Mouse (Mus musculus) cerebellum, adult 18-20 months (tissue): ENCODE measurements around the gene Gpn2.

Experiments used
- DNase-seq, 2 experiments: peaks; one replicate each; pipeline ENCODE4 v3.0.0; 2021

The Gpn2 gene

DNA sequence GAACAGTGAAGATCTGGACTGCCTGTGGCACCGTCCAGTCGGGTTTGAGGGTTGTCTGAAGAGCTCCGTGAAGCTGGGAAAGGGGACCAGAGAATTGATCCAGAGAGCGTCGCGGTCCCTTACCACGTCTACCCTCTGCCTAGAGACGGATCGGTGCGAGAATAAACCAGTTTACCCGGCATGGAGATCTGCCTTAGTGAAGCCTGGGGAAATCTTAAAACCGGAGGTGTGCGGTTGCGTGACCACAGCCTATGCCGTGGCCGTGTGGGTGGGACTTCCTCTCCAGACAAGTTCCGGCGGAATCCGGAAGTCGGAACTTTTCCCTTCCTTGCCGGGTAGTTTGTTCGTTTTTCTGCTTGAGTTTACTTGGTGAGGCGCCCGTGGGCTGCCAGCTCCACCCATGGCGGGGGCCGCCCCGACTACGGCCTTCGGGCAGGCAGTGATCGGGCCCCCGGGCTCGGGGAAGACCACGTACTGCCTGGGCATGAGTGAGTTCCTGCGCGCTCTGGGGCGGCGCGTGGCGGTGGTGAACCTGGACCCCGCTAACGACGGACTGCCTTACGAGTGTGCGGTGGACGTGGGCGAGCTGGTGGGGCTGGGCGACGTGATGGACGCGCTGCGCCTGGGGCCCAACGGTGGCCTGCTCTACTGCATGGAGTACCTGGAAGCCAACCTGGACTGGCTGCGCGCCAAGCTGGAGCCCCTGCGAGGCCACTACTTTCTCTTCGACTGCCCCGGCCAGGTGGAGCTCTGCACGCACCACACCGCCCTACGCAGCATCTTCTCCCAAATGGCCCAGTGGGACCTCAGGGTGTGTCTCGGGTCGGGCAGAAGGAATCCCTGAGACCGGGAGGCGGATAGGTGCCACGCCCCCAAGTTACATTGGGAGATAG lies at the start of gene Gpn2:
Gene Gpn2, plus strand, starts transcription at position 304 of the 893 bp plus-strand sequence.
- DNase-seq: peak; percentile 79 to 87

DNA sequence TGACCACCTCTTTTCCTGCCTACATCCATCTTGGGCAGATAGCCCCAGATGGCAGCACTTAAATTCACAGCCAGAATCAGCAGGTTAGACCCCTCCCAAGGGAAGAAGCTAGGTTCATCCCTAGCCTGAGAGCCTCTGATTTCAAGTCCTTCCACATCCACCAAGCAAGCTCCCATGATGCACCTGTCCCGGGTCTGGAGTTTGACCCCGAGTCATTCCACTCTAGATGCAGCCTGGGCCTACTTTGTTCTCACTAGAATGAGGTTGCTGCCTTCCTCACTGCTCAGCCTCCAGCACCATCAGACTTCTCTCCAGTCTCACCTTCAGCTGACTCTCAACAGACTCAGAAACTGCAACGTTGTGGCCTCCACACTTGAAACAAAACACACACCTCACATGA lies 48.1 kb upstream of the Gpn2 start:
- DNase-seq: no peak

DNA sequence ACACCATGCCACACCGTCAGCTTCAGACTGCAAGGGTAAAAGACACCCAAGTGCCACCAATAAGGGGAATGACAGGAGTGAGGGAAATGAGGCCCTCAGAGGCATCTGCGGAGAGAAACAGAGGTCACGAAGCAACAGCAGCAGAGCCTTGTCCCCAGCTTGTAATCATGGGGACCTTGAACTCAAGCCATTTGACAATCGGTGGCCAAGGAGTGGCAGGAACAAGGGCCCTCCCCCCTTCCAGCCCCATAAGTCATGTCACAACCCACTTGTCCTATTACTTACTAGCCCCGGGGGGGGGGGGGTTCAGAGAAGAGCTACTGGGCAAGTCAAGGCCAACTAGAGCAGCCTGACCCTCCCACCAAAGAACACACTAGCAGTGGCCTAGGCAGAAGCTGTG lies 47.5 kb upstream of the Gpn2 start:
- no peak for DNase-seq

DNA sequence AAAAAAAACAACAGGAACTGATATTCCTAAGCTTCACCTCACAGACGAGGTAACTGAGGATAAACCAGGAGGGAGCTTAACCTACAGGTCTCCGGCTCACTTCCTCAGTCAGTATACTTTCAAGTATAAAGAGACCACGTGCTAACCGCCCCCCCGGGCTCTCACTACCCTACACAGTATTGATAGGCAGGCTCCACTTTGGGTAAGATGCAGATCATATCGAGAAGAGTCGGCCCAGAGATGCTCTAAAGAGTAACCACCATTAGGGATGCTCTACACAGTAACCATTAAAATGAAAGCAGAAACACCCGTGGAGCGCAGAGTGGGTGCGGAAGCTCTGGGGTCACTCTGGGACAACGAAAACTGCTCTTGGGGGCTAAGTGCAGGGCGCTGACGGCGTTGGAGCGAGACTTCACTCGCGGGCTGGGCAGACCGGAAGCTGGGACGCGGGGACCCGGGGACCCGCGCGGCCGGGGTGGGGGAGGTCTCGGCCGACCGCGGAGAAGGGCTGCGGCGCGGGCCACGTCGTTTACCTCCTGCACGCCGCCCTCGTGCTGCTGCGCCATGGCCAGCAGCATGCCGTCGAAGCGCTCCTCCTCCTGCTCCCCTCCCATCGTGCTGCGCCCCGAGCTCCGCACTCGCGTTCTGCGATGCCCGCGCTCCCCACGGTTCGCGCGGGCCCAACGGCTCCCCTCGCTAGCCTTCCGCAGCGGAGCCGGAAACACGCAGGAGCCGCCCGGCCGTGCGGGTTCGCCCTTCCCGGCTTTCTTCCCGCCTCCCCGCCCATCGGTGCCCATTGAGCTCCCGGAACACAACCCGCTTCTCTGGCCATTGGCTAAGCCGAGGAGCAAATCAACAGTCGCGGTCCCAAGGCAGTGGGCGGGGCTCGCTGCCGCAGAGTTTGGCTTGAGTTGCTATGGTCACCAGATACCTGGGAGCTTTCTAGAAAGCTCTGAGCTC lies 38.6 kb upstream of the Gpn2 start, which contains the start of gene Nudc:
Gene Nudc, minus strand, starts transcription at position 725 of the 960 bp plus-strand sequence.
- DNase-seq: peak; percentile 96 to 99

GRCm38 (mm10) chr4:133552029-133552428 lies 32.1 kb upstream of the Gpn2 start:
- no peak for DNase-seq

DNA sequence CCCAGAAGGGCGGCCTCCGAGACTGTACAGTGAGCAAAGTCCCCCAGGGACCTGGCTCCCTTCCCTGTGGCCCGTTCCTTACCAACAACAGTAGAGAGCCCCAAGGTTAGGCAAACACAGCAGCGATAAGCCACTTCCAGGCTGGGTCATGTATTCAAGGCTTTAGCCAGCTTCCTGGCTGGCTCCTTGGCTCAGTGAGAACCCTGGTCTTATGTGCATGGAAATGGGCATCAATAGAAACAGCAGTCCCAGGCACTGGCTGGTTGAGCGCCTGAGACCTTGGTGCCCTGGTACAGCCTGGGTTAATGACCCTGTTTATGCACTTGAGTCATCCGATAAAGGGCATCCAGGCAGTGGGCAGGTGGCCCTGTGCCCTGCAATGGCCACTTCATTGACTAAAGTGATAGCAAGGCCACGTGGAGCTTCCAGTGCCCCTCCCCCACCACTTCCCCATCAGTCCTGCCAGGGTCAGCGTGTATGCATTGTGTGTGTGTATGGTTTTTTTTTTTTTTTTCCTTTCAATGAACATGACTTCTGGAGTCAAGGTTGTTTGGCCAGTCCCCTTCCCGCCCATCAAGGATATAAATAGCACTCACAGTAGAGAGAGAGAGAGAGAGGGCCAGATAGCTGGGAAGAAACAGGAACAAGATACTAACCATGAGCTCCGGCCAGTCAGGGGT lies 31.3 kb upstream of the Gpn2 start, which contains the start of gene Nr0b2:
Gene Nr0b2, plus strand, starts transcription at position 609 of the 680 bp plus-strand sequence.
- DNase-seq: peak in 1 of 2 experiments; percentile 28

DNA sequence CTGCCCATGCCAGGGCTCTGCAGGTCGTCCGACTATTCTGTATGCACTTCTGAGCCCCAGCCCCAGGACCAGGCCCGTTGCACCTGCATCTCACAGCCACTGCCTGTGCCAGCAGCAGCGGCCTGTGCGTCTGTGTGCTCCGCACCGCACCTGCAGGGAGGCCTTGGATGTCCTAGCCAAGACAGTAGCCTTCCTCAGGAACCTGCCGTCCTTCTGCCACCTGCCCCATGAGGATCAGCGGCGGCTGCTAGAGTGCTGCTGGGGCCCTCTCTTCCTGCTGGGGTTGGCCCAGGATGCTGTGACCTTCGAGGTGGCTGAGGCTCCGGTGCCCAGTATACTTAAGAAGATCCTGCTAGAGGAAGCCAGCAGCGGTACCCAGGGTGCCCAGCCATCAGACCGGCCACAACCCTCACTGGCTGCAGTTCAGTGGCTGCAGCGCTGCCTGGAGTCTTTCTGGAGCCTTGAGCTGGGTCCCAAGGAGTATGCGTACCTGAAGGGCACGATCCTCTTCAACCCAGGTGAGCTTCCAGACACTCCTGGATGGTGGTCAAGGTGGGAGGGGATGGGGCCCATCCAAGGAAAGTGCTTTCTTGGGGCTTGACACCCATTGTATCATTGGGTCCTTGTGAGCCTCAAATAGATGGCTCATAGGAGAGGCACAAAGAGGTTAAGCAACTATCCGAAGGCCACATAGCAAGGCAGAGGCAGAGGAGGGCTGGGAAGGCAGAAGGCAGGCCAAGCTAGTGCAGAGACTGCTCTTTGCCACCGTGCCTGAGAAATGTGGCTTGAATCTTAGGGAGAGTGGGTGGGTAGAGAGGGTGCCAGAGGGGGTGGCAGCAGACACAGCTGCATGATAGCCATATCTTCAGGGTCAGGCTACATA lies 30.5 kb upstream of the Gpn2 start:
- peak; percentile 22 to 50 for DNase-seq

DNA sequence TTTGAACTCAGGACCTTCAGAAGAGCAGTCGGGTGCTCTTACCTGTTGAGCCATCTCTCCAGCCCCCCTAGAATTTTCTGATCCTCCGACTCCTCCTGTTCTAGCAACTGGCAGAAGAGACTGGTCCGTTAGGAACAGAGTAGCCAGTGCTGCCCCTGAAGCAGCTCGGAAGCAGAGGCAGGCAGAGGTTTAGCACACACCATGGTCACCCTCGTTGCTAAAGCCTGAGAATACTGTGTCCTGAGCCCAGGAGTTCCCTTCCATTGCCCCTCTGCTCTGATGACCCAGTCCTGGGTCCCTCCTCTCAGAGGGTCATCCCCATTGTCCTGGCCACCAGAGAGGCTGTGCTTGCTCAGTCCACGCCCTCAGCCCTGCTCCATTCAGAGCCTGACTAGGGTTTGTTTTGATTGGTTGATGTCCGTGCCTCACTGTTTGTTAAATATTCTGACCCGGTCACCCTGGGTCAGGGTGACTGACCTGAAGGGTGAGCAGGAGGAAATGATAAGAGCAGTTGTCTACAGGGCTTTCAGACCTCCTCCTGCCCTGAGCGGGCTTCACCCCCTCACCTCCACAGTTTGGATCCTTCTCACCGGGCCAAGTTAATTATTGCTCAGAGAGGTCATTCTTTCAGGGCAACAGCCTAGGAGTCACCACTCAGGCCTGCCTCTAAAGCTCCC lies 27.0 kb upstream of the Gpn2 start:
- no peak for DNase-seq

GRCm38 (mm10) chr4:133559846-133560245 lies 24.3 kb upstream of the Gpn2 start:
- no peak for DNase-seq

DNA sequence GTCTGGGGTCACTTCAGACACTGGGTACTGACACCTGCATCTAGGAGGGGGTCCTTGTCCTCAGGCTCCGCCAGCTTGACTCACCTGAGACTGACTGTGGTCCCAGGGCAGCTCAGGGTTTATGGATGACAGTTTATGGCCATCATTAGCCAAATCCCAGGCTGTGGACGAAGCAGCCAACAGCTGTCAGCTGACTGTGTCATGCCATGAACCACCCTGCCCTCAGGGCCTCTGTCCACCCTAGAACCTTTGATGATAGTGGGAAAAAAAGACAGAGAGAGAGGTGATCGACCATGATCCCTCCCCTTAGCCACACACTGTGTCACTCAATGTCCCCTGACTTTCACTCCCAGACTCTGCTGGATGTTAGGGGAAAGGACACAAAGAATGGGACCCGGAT lies 22.5 kb upstream of the Gpn2 start:
- no peak for DNase-seq

DNA sequence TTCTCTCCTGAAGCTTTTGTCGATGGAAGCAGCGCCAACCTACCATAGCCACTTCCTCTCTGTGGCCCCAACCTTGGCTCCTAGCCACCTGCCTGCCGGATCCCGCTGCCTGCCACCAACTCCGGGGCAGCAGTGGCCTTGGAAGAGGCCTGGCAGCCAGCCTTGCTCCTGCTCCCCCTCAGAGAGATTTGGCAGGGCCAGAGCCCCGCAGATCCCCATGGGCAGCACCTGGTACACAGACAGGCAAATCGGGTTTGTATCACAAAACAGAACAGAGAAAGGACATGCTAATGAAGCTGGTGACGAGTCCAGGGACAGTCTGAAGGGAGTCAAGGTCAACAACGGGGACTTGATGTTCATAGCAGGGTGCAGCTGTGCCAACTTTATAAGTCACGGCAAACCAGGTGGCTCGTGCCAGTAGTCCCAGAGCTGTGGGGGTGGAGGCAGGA lies 21.0 kb upstream of the Gpn2 start:
- peak; percentile 89 to 90 for DNase-seq

DNA sequence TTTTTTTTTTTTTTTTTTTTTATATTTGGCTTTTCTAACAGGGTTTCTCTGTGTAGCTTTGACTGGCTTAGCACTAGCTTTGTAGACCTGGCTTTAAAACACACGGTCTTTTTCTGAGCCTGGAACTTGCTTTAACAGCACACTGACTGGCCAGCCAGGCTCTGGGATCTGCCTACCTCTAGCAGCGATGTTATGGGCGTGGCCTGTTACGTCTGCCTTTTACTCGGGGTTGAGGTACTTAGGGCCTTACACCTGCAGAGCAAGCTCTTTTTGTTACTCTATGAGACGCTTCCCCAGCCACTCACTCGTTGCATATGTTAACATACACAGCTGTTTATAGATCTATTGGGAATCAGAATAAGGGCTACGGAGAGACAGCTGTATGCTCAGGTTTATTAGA lies 16.9 kb upstream of the Gpn2 start:
- no peak for DNase-seq

- DNase-seq: no peak
Measured at GRCm38 (mm10) chr4:133569291-133570065, 14.7 kb upstream of the Gpn2 start.

- DNase-seq: no peak
Measured at GRCm38 (mm10) chr4:133570066-133570466, 14.1 kb upstream of the Gpn2 start.

- peak; percentile 92 to 93 for DNase-seq
Measured at GRCm38 (mm10) chr4:133574070-133574842, 9.9 kb upstream of the Gpn2 start, which contains the start of gene Gpatch3. TSS of gene Gpatch3 (plus strand) at chr4:133574745.

GRCm38 (mm10) chr4:133574843-133575202 lies 9.3 kb upstream of the Gpn2 start:
- DNase-seq: no peak

GRCm38 (mm10) chr4:133577983-133578382 lies 6.2 kb upstream of the Gpn2 start:
- DNase-seq: no peak

DNA sequence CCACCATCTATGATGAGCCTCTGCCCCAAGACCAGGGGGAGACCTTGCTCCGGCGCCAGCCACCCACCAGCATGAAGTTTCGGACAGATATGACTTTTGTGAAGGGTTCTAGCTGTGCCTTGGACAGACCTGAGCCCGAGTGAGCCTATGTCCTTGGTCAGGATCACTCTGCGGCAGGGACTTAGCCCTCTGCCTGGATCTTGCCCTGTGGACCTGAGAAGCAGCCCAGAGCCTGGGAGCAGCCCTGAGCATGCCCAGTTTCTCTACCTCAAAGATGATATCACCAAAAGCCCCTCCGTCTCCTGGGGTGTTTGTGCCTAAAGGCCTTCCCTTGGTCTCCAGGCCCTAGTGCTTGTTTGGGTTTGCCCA lies 488 bp upstream of the Gpn2 start:
- no peak for DNase-seq

- peak; percentile 54 to 77 for DNase-seq
Measured at GRCm38 (mm10) chr4:133592570-133592969, 8.4 kb downstream of the Gpn2 start.
